11 mouse cellular contexts compared by ENCODE assay signal in the genomic region with DNA sequence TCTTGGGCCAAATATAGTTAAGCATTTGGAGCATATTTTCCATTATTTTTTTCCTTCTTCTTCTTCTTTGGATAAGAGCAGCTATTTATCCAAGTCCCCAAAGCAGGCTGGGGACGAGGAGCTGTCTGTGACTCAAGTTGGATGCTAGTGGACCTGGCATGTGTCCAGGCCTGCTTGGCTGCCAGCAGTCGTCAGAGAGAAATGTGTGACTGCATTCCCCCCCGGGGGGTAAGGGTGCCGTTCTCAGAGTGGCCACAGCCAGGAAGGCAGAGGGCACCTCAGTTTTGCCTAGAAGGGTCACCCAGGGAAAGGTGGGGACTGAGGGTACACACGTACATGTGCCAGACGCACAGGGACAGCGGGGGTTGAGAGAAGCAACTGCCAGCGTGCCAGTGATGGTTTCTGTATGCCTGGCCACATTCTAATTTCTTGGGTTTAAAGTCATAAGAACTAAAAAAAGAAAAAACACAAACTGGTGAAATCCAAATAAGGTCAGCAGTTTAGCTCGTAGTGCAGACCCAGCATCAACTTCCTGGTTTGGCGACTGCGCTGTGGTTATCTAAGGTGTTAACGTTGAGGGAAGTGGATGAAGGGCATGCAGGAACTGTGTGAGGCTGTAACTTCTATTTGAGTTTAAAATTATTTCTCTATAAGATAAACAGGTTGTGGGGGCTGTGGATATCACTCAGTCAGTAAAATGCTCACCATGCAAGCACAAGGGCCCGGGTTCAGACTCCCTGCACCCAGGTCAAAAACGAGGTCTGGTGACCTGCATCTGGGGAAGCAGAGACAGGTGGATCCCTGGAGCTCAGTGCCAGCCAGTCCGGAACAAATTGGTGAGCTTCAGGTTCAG. TPM values are rescaled to one million over a fixed set of nuclear protein-coding genes. Genes with fewer than 3 reads are reported as not detected.
A peak's percentile ranks its signal among the peaks of the same experiment; 100 is the strongest.
DNase-seq lines count a peak whose midpoint lies in the region; ATAC-seq lines count a peak whose summit lies in the region.
"Had no signal": no experiment of that assay in that cellular context is flagged by ENCODE, and none has a peak within 500 bp of the region (broad histone marks: within the 10 kb centered on the region; RNA-seq: fewer than 3 reads in every experiment).

No protein-coding gene starts in this region.

- no peak for ATAC-seq in embryonic facial prominence, embryonic 14.5 days (ENCODE audit: low read depth)
- peak; percentile 69 to 84 for ATAC-seq in hematopoietic stem cell, adult 5-6 weeks (replicated peaks in 1 of 2; ENCODE audit: insufficient read depth in 1 of 2, low FRiP score in 2 of 2, low TSS enrichment in 1 of 2, low read depth in 1 of 2, poor library complexity in 2 of 2, severe bottlenecking in 2 of 2)
- no peak for ATAC-seq in hindbrain, embryonic 11.5 days (ENCODE audit: low FRiP score)

- H3K36me3 ChIP-seq in embryonic facial prominence, embryonic 14.5 days (ENCODE audit: control insufficient read depth, insufficient read depth, low read length) = no peaks in the 10 kb centered on the region
- H3K36me3 ChIP-seq in embryonic facial prominence, embryonic 10.5 days (replicated peaks) = no peaks in the 10 kb centered on the region
- H3K36me3 ChIP-seq in hindbrain, embryonic 11.5 days (ENCODE audit: control insufficient read depth, insufficient read depth, low read length) = no peaks in the 10 kb centered on the region
- H3K36me3 ChIP-seq: embryonic facial prominence, embryonic 12.5 days had no signal

- H3K4me3 ChIP-seq in embryonic facial prominence, embryonic 14.5 days (ENCODE audit: low read depth, low read length) = no peak overlapping the region
- H3K4me3 ChIP-seq in embryonic facial prominence, embryonic 10.5 days = no peak overlapping the region
- H3K4me3 ChIP-seq in hindbrain, embryonic 11.5 days (ENCODE audit: low read depth, low read length) = no peak overlapping the region
- H3K4me3 ChIP-seq: embryonic facial prominence, embryonic 12.5 days; megakaryocyte, embryonic 14.5 days had no signal

- peak; percentile 44 for DNase-seq in embryonic facial prominence, embryonic 14.5 days (ENCODE audit: low spot score)
- no peak for DNase-seq in embryonic facial prominence, embryonic 10.5 days (ENCODE audit: low spot score)
- peak; percentile 79 for DNase-seq in adrenal gland, adult 8-10 months
- DNase-seq in frontal cortex, postnatal 14 days (ENCODE audit: low spot score in 2 of 2) = peak; percentile 46 to 52
- peak; percentile 65 to 77 for DNase-seq in left cerebral cortex, postnatal 25 days (ENCODE audit: low spot score in 2 of 2)
- DNase-seq in skeletal muscle tissue, adult 2 months (ENCODE audit: low read depth, low spot score) = peak; percentile 89
- no peak for DNase-seq in hindbrain, embryonic 11.5 days (ENCODE audit: low spot score)

- H3K9ac ChIP-seq in embryonic facial prominence, embryonic 14.5 days (ENCODE audit: low read depth, low read length) = no peak overlapping the region
- H3K9ac ChIP-seq in hindbrain, embryonic 11.5 days (ENCODE audit: low read depth, low read length) = no peak overlapping the region
- H3K9ac ChIP-seq: embryonic facial prominence, embryonic 12.5 days had no signal

- H3K4me2 ChIP-seq in embryonic facial prominence, embryonic 14.5 days (ENCODE audit: low read depth, low read length) = no peak overlapping the region
- H3K4me2 ChIP-seq in hindbrain, embryonic 11.5 days (replicated peaks; ENCODE audit: low read depth, low read length) = no peak overlapping the region
- H3K4me2 ChIP-seq: embryonic facial prominence, embryonic 12.5 days had no signal

- intact Hi-C loops in left cerebral cortex, postnatal 25 days (cut with DNase I) = no loop called here

- H3K4me1 ChIP-seq in embryonic facial prominence, embryonic 14.5 days (ENCODE audit: control insufficient read depth, insufficient read depth, low read length) = no peaks in the 10 kb centered on the region
- no peaks in the 10 kb centered on the region for H3K4me1 ChIP-seq in embryonic facial prominence, embryonic 10.5 days
- H3K4me1 ChIP-seq in hindbrain, embryonic 11.5 days (replicated peaks; ENCODE audit: control insufficient read depth, insufficient read depth, low read length) = no peaks in the 10 kb centered on the region
- H3K4me1 ChIP-seq: embryonic facial prominence, embryonic 12.5 days had no signal

- no peaks in the 10 kb centered on the region for H3K9me3 ChIP-seq in embryonic facial prominence, embryonic 14.5 days (ENCODE audit: control insufficient read depth, low read length)
- no peaks in the 10 kb centered on the region for H3K9me3 ChIP-seq in embryonic facial prominence, embryonic 10.5 days
- no peaks in the 10 kb centered on the region for H3K9me3 ChIP-seq in hindbrain, embryonic 11.5 days (ENCODE audit: control insufficient read depth, low read length)
- H3K9me3 ChIP-seq: embryonic facial prominence, embryonic 12.5 days; megakaryocyte, embryonic 14.5 days had no signal

- no peaks in the 10 kb centered on the region for H3K27me3 ChIP-seq in embryonic facial prominence, embryonic 14.5 days (replicated peaks; ENCODE audit: control insufficient read depth, insufficient read depth, low read length)
- H3K27me3 ChIP-seq in embryonic facial prominence, embryonic 10.5 days (replicated peaks; ENCODE audit: low read depth, poor library complexity, severe bottlenecking) = peaks cover 1% of the 10 kb centered on the region
- no peaks in the 10 kb centered on the region for H3K27me3 ChIP-seq in hindbrain, embryonic 11.5 days (ENCODE audit: control insufficient read depth, insufficient read depth, low read length)
- H3K27me3 ChIP-seq: embryonic facial prominence, embryonic 12.5 days had no signal

- no peak overlapping the region for H3K27ac ChIP-seq in embryonic facial prominence, embryonic 14.5 days (replicated peaks; ENCODE audit: low read depth, low read length)
- H3K27ac ChIP-seq in embryonic facial prominence, embryonic 10.5 days (replicated peaks) = no peak overlapping the region
- no peak overlapping the region for H3K27ac ChIP-seq in hindbrain, embryonic 11.5 days (ENCODE audit: low read depth, low read length)
- H3K27ac ChIP-seq: embryonic facial prominence, embryonic 12.5 days had no signal

- WGBS in embryonic facial prominence, embryonic 14.5 days = 67% methylated on average over 15 of the region's 15 CpGs
- WGBS in embryonic facial prominence, embryonic 10.5 days = 83% methylated on average over 15 of the region's 15 CpGs
- 81% methylated on average over 15 of the region's 15 CpGs for WGBS in hindbrain, embryonic 11.5 days

RNA-seq across cellular contexts. Expression of gene Rasl12, which starts 6.3 kb away (rescaled TPM):
- polyA plus RNA-seq in embryonic facial prominence, embryonic 14.5 days (2014; fragmentation: Nextera tagmentation; extraction: Ambion mirVana) = 9.6 and 10.9 TPM in 2 replicates
- polyA plus RNA-seq in embryonic facial prominence, embryonic 10.5 days (2016; fragmentation: Nextera tagmentation; extraction: Ambion mirVana) = 7.6 and 8.3 TPM in 2 replicates
- total RNA-seq in adrenal gland, adult 8-10 months (2022) = 10 to 100 TPM in 1 of 4 experiments, 1 to 10 TPM in 3; 5.9 to 20.4 (median 7.2) TPM
- total RNA-seq in hematopoietic stem cell, adult 5-6 weeks (2017) = 1.9 and 2.8 TPM in 2 replicates
- 1 to 10 TPM; 2.7 to 3.4 TPM for total RNA-seq in left cerebral cortex, postnatal 25 days (2021)
- 6.0 and 6.9 TPM in 2 replicates for polyA plus RNA-seq in hindbrain, embryonic 11.5 days (2014; fragmentation: Nextera tagmentation; extraction: Ambion mirVana)

RNA-seq across cellular contexts. Expression of gene Kbtbd13, which starts 13.1 kb away (rescaled TPM):
- polyA plus RNA-seq in embryonic facial prominence, embryonic 14.5 days (2014; fragmentation: Nextera tagmentation; extraction: Ambion mirVana) = 1.8 and 2.1 TPM in 2 replicates
- polyA plus RNA-seq in embryonic facial prominence, embryonic 10.5 days (2016; fragmentation: Nextera tagmentation; extraction: Ambion mirVana) = 1.0 and 1.2 TPM in 2 replicates
- under 1 TPM in 3 of 4 experiments, not detected in 1; 0.13 to 0.23 (median 0.21) TPM for total RNA-seq in adrenal gland, adult 8-10 months (2022)
- total RNA-seq in hematopoietic stem cell, adult 5-6 weeks (2017) = 0.89 and 1.9 TPM in 2 replicates
- total RNA-seq in left cerebral cortex, postnatal 25 days (2021) = under 1 TPM; 0.11 to 0.32 TPM
- polyA plus RNA-seq in hindbrain, embryonic 11.5 days (2014; fragmentation: Nextera tagmentation; extraction: Ambion mirVana) = 0.54 TPM in 1 of 2 replicates, not detected in the other
- polyA plus RNA-seq: C2C12 had no signal

RNA-seq across cellular contexts. Expression of gene Slc51b, which starts 18.2 kb away (rescaled TPM):
- polyA plus RNA-seq in embryonic facial prominence, embryonic 14.5 days (2014; fragmentation: Nextera tagmentation; extraction: Ambion mirVana) = not detected in 2 replicates
- not detected in 2 replicates for polyA plus RNA-seq in embryonic facial prominence, embryonic 10.5 days (2016; fragmentation: Nextera tagmentation; extraction: Ambion mirVana)
- total RNA-seq in adrenal gland, adult 8-10 months (2022) = not detected
- not detected in 2 replicates for total RNA-seq in hematopoietic stem cell, adult 5-6 weeks (2017)
- total RNA-seq in left cerebral cortex, postnatal 25 days (2021) = not detected
- polyA plus RNA-seq in hindbrain, embryonic 11.5 days (2014; fragmentation: Nextera tagmentation; extraction: Ambion mirVana) = not detected in 2 replicates
- polyA plus RNA-seq: C2C12; embryonic facial prominence, embryonic 12.5 days had no signal

RNA-seq across cellular contexts. Expression of gene Mtfmt, which starts 31.0 kb away (rescaled TPM):
- polyA plus RNA-seq in embryonic facial prominence, embryonic 14.5 days (2014; fragmentation: Nextera tagmentation; extraction: Ambion mirVana) = 14.6 and 17.9 TPM in 2 replicates
- polyA plus RNA-seq in embryonic facial prominence, embryonic 10.5 days (2016; fragmentation: Nextera tagmentation; extraction: Ambion mirVana) = 20.1 and 22.7 TPM in 2 replicates
- 10 to 100 TPM; 14.3 to 22.7 (median 16.4) TPM for total RNA-seq in adrenal gland, adult 8-10 months (2022)
- 17.7 and 21.0 TPM in 2 replicates for total RNA-seq in hematopoietic stem cell, adult 5-6 weeks (2017)
- 10 to 100 TPM; 17.4 to 19.2 TPM for total RNA-seq in left cerebral cortex, postnatal 25 days (2021)
- polyA plus RNA-seq in hindbrain, embryonic 11.5 days (2014; fragmentation: Nextera tagmentation; extraction: Ambion mirVana) = 19.7 and 20.8 TPM in 2 replicates

RNA-seq across cellular contexts. Expression of gene Ubap1l, which starts 43.7 kb away (rescaled TPM):
- 0.72 TPM in 1 of 2 replicates, not detected in the other for polyA plus RNA-seq in embryonic facial prominence, embryonic 14.5 days (2014; fragmentation: Nextera tagmentation; extraction: Ambion mirVana)
- 0.38 and 0.66 TPM in 2 replicates for polyA plus RNA-seq in embryonic facial prominence, embryonic 10.5 days (2016; fragmentation: Nextera tagmentation; extraction: Ambion mirVana)
- total RNA-seq in adrenal gland, adult 8-10 months (2022) = 1 to 10 TPM in 1 of 4 experiments, under 1 TPM in 2, not detected in 1; 0.41 to 1.7 (median 0.49) TPM
- total RNA-seq in hematopoietic stem cell, adult 5-6 weeks (2017) = 0.94 TPM in 1 of 2 replicates, not detected in the other
- total RNA-seq in left cerebral cortex, postnatal 25 days (2021) = 1 to 10 TPM; 3.3 to 5.8 TPM
- 0.17 and 1.6 TPM in 2 replicates for polyA plus RNA-seq in hindbrain, embryonic 11.5 days (2014; fragmentation: Nextera tagmentation; extraction: Ambion mirVana)

Comparison
In these comparisons a context has a peak if more than half of its experiments do, and no peak if none do; other contexts are left out.
1. DNase-seq: peak in embryonic facial prominence, embryonic 14.5 days (single experiment), adrenal gland, adult 8-10 months (single experiment), frontal cortex, postnatal 14 days (2 of 2), left cerebral cortex, postnatal 25 days (2 of 2) and skeletal muscle tissue, adult 2 months (single experiment); none in embryonic facial prominence, embryonic 10.5 days (single experiment) and hindbrain, embryonic 11.5 days (single experiment).
2. ATAC-seq: peak in hematopoietic stem cell, adult 5-6 weeks (2 of 2); none in embryonic facial prominence, embryonic 14.5 days (single experiment) and hindbrain, embryonic 11.5 days (single experiment).